Mouse (Mus musculus) testis, postnatal 14 days (tissue): Measurements from ENCODE around the gene Tmprss4.

Source experiments
- DNase-seq: peaks from one replicate; pipeline ENCODE4 v3.0.0; 2021; ENCODE audit warnings: low spot score

The Tmprss4 gene

DNA sequence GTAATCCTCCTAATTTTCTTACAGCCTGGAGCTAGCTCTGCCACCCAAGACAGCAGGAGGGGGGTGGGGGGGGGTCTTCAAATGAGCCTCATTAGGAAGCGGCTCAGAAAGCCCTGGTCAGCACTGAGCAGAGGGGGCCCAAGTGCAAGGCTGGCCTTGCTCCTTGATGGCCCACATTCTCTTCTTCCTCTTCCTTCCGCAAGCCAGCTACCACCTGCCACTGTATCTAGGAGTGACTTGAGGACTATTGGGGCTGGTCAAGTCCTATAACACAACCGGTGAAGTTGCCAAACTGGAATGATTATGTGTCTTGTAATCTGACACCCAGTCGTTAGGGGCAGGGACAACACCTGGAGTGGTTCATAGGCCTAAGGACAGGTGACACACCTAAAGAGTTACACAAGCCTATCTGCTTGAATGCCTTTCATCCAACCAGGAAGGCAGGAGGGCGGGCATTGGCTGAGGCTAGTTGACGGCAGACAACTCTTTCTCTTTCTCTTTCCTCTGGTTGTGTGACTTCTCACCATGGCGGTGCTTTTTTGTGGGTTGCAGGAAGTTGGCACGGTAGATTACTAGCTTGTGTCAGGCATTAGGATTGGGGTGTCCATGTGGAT lies at the start of gene Tmprss4:
Gene Tmprss4 (minus strand): TSS at position 296 of the 614 bp plus-strand sequence.
- no peak for DNase-seq

DNA sequence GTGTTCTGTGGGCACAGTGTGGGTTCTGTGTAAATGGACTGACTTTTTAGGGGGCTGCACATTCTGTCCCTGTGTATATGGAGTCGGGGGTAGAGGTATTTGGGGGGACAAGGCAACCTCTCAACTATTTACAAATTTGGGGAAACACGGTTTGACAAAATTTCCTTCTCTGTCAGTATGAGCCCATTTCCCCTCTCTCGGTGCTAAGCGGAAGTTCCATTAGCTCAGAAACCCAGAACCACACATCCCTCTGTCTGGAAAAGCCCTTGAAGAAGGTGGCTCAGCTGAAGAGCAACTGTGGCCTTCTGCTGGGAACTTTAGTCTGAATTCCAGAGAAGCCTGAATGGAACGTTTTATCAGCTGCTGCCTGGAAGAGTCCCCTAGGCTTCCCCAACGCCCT lies 48.5 kb upstream of the Tmprss4 start:
- no peak for DNase-seq

DNA sequence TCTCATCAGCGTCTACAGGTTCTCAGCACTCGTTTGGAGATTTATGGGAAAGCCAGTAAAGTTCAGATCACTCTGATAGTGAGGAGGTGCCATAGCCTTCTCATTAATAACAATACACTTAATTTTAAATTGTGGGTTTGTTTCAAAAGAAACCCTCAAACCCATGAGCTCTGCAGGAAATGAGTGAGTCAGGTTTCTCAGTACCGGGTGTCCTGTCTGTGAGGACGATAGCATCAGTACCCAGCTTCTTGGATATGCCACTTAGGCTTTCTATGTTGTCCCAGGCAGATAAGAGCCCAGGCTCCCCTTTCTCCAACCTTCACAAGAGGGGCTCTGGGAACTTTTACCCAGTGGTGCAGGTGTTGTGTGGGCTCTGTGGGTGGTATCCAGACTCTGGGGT lies 48.1 kb upstream of the Tmprss4 start:
- no peak for DNase-seq

DNA sequence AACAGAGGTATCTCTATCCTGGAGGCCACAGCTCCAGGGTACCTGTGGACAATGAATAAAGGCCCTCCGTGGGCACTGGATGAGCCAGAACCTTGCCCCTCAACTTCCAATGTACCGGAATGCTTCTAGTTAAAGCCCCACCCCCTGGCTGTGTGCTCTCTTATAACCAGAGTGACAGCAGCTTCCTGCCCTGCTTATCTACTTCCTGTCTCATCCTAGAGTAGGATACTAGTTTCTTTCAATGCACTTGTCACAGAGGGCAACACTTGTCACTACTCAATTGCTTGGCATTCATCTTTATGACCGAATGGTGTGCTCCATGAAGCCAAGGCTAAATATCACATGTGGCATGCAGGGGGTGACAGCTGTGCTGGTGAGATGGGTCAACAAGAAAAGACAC lies 47.4 kb upstream of the Tmprss4 start:
- no peak for DNase-seq

DNA sequence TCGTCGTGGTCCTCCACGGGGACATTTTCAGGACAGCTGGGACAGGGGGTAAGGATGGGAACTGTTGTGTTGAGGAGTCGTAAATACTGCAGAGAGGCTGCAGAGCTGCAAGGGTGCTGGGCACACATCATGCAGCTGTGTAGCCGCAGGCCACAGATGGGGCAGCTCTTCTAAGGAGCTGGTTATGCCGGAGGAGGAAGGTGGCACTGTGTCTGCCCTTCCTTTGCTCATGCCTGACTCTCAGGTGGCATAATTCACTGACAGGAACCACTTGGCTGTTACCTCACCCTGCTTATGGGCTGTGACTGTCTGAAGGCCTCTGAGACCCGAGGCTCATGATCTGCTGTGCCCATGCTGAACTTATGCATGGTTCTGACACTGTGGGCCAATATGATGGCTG lies 46.4 kb upstream of the Tmprss4 start:
- DNase-seq: no peak

DNA sequence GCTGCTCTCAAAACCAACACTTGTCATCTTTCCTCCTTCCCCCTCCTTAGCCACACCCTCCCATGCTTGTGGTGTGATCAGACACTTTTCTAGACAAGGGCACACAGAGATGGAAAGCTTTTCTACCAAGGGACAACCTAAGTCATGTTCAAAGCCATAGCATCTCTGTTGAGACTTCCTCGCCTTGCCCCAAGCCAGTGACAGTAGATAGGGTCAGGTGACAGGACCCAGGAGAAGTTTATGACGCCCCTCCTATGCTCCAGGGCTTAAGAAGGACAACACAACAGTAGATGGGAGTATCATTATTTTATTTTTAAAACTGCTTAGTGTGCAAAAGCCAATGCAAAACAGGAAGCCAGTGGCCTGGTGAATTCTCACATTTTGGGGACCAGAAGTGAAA lies 43.6 kb upstream of the Tmprss4 start:
- DNase-seq: no peak

DNA sequence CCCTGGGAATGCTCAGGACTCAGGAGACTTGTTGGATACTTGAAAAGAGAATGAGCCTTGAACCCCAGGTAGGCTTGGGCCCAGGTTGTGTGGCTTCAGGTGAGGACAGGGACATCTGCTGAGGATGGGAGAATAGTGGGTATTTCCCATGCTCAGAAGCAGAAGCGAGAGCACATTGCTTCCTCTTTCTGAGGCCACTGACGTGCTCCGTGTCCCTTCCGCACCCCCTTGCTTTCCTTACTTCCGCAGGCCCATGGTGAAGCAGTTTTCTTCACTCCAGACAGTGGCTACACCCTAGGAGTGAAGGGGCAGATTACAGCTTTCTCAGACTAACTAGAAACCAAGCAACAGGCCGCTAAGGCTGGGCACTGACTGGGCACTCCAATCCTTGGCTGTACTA lies 42.2 kb upstream of the Tmprss4 start:
- no peak for DNase-seq

DNA sequence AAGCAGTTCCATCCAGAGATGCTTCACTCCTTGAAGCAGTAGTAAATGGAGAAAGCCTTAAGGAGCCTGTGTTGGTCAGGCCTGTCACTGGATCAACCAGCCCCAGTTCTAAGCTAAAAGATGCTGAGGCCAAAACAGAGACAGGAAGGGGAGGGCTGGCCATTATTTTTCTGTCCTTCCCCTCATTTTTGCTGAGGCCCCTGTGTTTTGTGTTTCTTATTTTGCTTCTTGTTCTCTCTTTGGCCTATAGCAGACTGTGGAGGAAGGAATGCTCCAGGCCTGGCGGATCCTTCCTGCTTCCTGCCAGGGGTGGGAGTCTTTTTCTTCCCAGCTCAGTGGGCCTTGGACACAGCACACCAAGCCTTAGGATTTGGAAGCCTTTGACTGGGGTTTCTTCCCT lies 41.5 kb upstream of the Tmprss4 start:
- DNase-seq: no peak

DNA sequence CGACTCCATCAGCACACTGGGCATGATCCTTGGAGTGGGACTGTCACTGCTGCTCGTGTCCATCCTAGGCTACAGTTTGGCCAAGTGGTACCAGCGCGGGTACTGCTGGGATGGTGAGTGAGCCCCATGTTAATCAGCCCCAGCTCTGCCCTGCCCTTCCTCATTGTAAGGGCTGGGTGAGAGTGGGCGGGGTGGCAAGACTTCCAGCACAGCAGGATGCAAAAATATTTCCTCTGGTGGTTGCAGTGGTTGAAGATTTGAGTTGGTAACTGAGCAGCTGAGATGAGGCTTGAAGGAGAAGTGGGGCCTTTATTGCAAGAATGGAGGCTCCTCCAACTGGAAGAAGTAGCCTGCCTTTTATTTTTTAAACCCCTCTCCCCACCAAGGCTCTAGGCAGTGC lies 37.5 kb upstream of the Tmprss4 start:
- DNase-seq: no peak

DNA sequence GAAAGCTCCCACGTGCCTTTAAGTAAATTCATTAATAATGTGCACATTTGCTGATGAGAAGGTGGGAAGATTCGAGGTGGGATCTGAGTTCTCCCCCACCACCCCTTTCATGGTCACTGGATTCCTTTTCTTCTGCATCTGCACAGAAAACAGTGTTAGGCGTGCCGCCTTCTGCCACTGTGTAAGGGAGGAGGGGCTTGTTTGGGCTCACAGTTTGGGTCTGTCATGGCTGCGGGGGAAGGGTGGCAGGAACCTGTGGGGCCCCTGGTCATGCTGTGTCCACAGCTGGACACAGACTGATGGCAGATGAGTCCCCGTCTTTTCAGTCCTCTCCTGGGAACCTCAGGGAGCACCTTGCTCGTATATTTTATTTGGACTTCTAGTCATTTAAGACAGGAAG lies 32.9 kb upstream of the Tmprss4 start:
- DNase-seq: no peak

DNA sequence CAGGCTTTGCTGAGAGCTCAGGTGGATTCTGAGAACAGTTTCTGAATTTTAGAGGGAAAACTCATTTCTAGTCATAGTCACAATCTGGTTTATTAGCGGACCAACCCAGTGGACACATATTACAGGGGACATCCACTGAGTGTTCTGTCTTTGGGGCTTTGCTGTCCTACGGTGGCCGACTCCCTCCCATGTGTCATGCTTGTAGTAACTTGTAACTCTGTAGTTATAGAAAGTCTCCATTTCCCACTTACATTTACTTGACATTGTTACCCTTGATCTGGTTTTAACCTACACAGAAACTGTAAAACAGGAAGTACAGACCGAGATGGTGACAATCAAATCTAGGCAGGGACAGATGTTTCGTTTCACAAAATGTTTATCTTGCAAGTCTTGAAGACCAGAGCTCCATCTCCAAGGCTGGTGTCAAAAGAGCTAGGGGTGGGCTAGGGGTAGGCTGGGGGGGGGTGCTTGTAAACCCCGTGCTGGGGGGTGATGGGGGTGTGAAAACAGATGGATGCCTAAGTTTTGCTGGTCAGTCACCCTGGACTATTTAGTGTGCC lies 31.9 kb upstream of the Tmprss4 start:
- no peak for DNase-seq

DNA sequence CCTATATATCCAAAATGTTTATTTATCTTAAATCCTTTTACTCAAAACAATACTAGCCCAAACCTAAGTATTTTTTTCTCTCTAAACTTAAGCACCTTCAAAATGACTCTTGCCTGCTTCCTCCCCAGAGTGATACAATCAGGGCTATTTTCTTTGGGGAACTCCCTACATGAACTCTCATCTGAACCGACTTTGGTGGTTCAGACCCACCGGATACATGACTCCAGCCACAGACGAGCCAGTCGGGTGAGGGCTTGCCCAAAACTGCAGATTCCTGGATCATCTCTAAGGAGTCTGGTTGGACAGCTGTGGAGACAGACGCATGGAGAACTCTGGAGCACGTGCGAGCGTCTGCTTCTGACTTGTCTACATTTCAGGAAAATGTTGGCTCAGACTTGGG lies 25.5 kb upstream of the Tmprss4 start:
- DNase-seq: no peak

DNA sequence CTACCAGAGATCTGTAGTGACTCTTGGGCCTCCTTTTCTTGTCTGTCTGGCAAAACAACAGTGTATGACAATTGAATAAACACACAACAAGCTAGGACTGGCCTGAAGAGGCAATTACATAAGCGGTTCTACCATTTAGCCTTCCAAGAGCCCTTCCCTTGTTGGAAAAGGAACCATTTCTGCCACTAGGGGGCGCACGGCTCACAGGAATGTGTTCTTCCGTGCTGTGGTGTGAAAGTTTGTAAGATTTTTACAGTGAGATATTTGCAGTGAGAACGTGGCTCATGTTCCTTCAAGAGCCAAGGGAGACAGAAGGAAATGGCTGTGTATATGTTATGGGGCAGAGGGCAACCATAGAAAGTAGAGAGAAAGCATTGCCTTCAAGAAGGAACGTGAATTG lies 17.7 kb upstream of the Tmprss4 start:
- DNase-seq: peak; percentile 61

DNA sequence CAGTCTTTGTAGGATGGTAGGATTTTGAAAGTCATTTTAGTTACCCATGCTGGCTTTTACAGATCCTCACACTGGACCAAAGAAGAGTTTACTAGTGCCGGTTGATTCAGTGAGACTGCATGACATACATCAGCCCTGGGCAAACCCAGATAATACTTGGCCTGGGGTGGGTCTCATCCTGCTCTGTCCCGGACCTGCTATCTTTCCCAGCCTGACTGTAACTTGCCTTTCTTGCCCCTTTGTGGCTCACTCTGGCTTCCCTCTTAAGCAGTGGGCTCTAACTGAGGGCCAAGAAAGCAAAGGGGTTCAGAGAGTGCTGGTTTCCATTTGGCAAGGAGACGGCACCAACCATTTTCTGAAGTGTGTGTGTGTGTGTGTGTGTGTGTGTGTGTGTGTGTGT lies 15.8 kb upstream of the Tmprss4 start:
- DNase-seq: no peak

DNA sequence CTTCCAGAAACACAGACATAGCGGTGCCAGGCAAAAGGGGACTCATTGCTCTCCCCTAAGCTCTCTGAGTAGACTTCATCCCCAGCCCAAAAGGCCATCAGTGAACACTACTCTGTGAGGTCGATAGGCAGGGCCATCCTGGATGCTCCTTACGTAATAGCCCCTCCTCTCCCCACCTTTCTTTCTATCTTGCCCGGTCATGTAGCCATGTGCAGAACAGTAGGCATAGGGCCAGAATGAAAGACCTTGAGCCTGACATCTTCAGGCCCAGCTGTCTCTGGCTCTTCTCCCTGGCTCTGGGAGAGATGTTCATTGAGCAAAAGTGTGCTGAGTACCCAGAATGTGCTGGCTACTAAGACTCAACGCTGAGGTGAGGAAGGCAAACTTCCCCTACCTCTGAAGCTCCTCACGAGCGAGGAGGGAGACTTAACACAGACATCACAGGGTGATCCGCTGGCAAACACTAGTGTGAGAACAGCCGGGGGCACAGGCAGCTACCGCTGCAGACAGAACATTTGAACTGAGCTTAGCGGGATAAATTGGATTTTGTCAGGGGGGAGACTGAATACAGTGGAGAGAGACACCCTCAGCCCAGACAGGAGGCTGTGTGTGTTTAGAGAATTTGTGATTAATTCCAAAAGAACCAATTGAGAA lies 11.8 kb upstream of the Tmprss4 start:
- DNase-seq: no peak

DNA sequence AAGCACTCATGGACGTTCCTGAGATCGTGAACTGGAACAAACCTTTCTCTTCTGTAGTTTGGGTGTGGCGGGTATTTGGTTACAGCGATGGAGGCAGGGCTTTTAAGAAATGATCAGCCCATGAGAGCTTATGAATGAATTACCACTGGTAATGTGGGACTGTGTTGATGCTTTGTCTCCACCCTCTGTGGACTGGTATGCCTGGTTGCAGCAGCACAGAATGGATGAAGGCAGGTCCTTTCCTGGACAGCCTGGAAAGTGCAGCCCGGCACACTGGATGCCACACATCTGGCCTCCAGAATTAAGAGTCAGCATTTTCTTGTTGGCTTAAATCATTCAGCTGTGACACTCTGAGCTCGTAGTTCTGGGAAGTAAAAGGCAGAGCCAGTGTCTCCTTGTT lies 8.1 kb upstream of the Tmprss4 start:
- DNase-seq: no peak

DNA sequence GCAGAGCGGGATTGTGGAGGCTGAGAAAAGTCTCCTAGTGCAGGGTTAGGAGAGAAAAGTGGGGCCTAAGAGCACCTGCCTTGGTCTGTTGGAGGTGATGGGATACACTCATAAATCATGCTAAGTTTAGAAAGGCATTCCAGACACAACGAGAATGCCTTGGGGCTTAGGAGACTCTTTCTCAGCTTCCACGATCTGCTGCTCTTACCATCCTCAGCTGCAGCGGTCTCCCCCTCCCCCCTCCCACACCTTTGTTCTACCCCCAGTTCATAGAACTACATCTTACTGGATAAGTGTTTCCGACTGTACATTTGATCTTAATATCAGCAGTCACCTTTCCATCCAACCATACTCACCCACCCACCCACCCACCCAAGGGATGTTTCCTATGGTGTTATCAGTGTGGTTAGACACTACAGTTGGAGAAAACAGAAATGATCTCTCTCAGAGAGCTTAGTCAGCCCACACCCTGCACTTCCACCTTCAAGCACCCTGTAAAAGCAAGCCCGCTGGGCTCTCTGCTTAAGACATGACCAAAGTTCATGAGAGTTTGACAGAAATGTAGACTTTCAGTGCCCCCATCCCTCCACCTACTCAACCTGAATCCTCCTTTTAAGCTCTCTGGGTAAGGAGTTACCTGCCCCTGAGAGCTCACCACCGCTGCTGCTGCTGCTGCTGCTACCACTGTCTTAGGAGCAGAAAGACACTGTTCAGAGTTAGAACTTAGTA lies 3.3 kb upstream of the Tmprss4 start:
- no peak for DNase-seq

DNA sequence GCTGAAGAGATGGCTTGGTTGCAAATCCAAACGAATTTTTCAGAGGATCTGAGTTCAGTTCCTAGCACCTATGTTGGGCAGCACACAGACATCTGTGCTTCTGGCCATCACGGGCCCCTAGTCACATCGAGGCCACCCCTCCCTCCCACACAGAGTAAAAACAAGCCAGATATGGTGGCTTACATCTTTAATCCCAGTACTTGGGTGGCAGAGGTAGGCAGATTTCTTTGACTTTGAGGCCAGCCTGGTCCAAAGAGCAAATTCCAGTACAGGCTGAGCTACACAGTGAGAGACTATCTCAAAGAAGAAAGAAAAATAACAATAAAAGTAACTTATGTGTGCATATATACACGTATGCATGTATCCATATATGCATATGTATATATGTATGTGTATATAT lies 2.2 kb upstream of the Tmprss4 start:
- DNase-seq: no peak

DNA sequence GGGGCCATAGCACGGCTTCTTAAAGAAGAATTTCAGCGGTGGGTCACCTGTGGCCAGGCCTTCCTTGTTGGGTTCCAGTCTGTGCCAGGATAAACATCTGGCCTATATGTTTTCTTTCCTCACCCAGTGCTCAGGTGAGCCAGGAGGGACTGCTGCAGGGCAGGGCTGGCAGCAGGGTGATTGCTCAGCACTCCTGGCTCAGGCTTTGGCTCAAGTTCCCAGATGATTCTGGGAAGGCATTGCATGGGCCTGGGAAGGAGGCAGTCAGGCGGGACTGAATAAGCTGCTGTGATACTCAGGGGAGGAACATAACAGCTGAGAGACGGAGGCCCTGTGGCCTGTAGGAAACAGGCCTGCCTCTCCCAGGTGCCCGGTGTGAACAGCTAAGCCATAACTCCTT lies 1.3 kb upstream of the Tmprss4 start:
- no peak for DNase-seq

DNA sequence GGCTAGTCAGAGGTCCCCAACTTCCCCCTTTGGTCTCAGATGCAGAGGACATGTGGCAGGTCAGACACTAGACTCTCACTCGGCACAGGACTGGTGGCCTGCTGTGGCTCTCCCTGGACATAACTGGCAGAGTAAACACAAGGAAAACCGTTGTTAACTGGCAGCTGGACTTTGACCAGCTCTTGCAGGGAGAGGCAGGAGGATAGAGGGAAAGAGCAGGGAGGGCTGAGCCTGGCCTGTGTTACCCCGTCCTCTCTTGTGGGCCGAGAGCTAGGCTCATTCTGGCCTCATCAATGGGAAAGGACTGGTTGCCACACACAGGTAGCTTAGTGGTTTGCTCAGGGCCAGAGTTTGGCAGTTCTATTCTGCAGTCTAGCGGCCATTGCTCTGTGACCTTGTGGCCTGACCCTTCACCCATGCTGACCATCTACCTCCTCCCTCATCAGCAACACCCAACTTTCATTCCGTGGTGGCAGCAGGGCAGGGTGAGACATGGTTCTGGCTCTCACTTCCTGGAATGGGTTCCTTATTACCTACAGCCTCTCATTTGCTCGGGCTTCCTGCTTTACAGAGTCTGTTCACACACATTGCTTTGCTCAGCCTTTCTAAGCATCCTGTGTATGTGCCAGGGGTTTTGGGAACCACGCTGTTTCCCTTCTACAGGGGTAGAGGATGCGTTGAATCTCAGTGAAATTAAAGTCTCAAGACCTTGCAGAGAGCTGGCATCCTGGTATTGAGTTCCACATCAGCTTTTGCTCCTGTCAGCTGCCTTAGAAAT lies 1.7 kb downstream of the Tmprss4 start:
- no peak for DNase-seq

DNA sequence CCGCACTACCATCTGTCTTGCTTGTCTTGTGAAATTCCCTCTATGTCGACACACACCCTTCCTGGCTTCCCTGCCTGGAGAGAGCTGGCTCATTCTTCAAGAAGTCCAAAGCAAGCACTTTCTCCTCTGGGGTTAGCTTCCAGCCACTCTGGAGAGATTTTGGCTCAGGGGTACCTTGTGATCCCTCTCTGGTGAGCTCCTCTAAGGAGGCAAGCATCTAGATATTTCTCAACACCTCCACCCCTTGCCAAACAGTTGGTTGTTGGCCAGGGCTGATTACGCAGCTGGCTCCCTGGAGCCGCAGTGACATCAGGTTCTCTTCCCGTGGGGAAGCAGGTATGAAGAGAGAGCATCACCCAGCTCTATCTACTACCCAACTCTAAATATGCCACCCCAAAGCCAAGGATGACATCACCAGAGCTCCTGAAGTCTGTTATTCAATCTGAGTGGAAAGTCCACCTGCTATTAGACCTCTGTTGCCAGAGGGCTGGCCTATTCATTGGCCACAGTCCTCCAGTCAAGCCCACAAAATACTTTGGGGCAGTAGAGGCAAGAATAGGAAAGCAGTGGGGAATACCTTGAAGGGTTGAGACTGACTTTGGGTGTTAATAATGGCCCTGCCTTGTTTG lies 2.5 kb downstream of the Tmprss4 start:
- DNase-seq: no peak

DNA sequence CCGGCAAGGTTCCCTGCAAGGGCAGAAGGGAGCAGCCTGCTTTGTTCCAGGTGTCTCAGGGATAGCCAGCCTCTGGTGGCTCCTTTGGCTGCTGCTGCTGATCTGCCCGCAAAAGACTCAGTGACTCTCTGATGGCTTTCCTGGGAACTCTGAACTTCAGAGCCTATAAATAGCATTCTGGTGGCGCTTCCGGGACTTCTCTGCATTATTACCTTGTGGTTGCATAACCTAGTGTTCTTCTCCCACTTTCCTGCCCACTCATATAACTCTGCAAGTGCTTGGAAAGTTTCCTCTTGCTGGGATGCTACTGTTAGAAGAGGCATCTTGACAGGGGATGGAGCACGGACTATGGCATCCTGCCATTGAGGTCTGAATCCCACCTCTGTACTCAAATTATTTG lies 6.3 kb downstream of the Tmprss4 start:
- no peak for DNase-seq
